Mouse (Mus musculus) kidney, adult 2 months (tissue): ENCODE data around the gene Cmklr1. TPM values are rescaled to one million over a fixed set of nuclear protein-coding genes. Genes with fewer than 3 reads are reported as not detected.
A peak's percentile ranks its signal among the peaks of the same experiment; 100 is the strongest.

Source experiments
- DNase-seq: peaks from one replicate; pipeline ENCODE4 v3.0.0; 2021
- H3K27ac ChIP-seq: fragments of 200-500 bp; 2 replicates; pipeline ENCODE4 v1.5.1; 2012; ENCODE audit warnings: low read depth, low read length, control low read depth, inconsistent platforms; ENCODE audit not compliant: insufficient read depth
- H3K27me3 ChIP-seq: fragments of 200-500 bp; replicated peaks from 2 replicates; pipeline ENCODE4 v1.6.1; 2012; ENCODE audit warnings: mild to moderate bottlenecking, moderate library complexity, low read length, inconsistent platforms; ENCODE audit not compliant: control insufficient read depth, insufficient read depth
- H3K36me3 ChIP-seq: fragments of 200-500 bp; 2 replicates; pipeline ENCODE4 v1.6.1; 2012; ENCODE audit warnings: mild to moderate bottlenecking, moderate library complexity, low read length, inconsistent platforms; ENCODE audit not compliant: control insufficient read depth, insufficient read depth
- H3K4me1 ChIP-seq: fragments of 200-500 bp; 2 replicates; pipeline ENCODE4 v1.6.1; 2011; ENCODE audit warnings: low read length; ENCODE audit not compliant: control insufficient read depth, insufficient read depth
- H3K4me3 ChIP-seq: fragments of 200-500 bp; 2 replicates; pipeline ENCODE4 v1.5.1; 2011; ENCODE audit warnings: mild to moderate bottlenecking, low read depth, low read length, control low read depth; ENCODE audit not compliant: insufficient read depth
- CTCF ChIP-seq: fragments of 200-500 bp; conservative IDR thresholded peaks from 2 replicates; pipeline ENCODE4 v1.5.1; 2011; ENCODE audit warnings: low read depth, mild to moderate bottlenecking, control low read depth, low read length, moderate library complexity, mixed read lengths; ENCODE audit not compliant: insufficient read depth, insufficient read length
- POLR2A ChIP-seq: fragments of 200-500 bp; IDR thresholded peaks from one replicate; pipeline ENCODE4 v1.6.1; 2011; ENCODE audit warnings: low read depth, low read length, control low read depth
- WGBS: fragments of 180-500 bp; shearing (Covaris S2); methylation state at CpG from one replicate; pipeline ENCODE4 v1.1.7; 2018; 5-methylcytosine and 5-hydroxymethylcytosine counted together
- polyA plus RNA-seq: library from polyadenylated mRNA; depleted of rRNA; stranded (reverse); fragments of >200 nt; gene quantifications from 2 replicates; pipeline ENCODE4 v1.2.3, GENCODE M21; 2012; rRNA removed

The Cmklr1 gene
- 18.2 and 19.4 TPM in 2 replicates for polyA plus RNA-seq

GRCm38 (mm10) chr5:113650035-113650865 lies at the start of gene Cmklr1:
Gene Cmklr1 (minus strand): TSS chr5:113650426.
- no peaks in the 10 kb centered on the region for H3K4me1 ChIP-seq
- WGBS: 4% methylated on average over 30 of the region's 30 CpGs
- no peaks in the 10 kb centered on the region for H3K36me3 ChIP-seq
- no peak for TF ChIP-seq CTCF
- no peak for TF ChIP-seq POLR2A
- no peaks in the 10 kb centered on the region for H3K27me3 ChIP-seq
- 0 out of 2 replicates have a peak within 1 kb of the TSS, but pooled peaks have one; percentile 12 for H3K27ac ChIP-seq
- peak; percentile 52 for DNase-seq
- H3K4me3 ChIP-seq: peak within 1 kb of the TSS; percentile 51

GRCm38 (mm10) chr5:113694415-113694814 lies 44.2 kb upstream of the Cmklr1 start:
- Histone ChIP-seq H3K4me1 (no peaks in the 10 kb centered on the region), H3K27me3 (no peaks in the 10 kb centered on the region), H3K36me3 (no peaks in the 10 kb centered on the region), H3K4me3 (no peak overlapping the region), H3K27ac (no peak overlapping the region)
- DNase-seq: no peak
- TF ChIP-seq POLR2A (no peak), CTCF (no peak)
- WGBS: 22% methylated on average over 5 of the region's 5 CpGs

- 43% methylated on average over 4 of the region's 4 CpGs for WGBS
- no peak for DNase-seq
- Histone ChIP-seq H3K36me3 (no peaks in the 10 kb centered on the region), H3K4me3 (no peak overlapping the region), H3K27ac (no peak overlapping the region), H3K4me1 (no peaks in the 10 kb centered on the region), H3K27me3 (no peaks in the 10 kb centered on the region)
- no peak for TF ChIP-seq POLR2A
- TF ChIP-seq CTCF: no peak
These were observed 43.8 kb upstream of the Cmklr1 start for GRCm38 (mm10) chr5:113694000-113694399.

- TF ChIP-seq CTCF (no peak), POLR2A (no peak)
- Histone ChIP-seq H3K36me3 (no peaks in the 10 kb centered on the region), H3K27me3 (no peaks in the 10 kb centered on the region), H3K4me1 (no peaks in the 10 kb centered on the region), H3K27ac (no peak overlapping the region), H3K4me3 (no peak overlapping the region)
- no peak for DNase-seq
- 94% methylated on average over 8 of the region's 8 CpGs for WGBS
These were observed 43.0 kb upstream of the Cmklr1 start for GRCm38 (mm10) chr5:113693196-113693755.

- Histone ChIP-seq H3K27me3 (no peaks in the 10 kb centered on the region), H3K27ac (no peak overlapping the region), H3K36me3 (no peaks in the 10 kb centered on the region), H3K4me1 (no peaks in the 10 kb centered on the region), H3K4me3 (no peak overlapping the region)
- 94% methylated on average over 2 of the region's 2 CpGs for WGBS
- no peak for DNase-seq
- no peak for TF ChIP-seq CTCF
- TF ChIP-seq POLR2A: no peak
These were observed 40.6 kb upstream of the Cmklr1 start for GRCm38 (mm10) chr5:113690866-113691265.

GRCm38 (mm10) chr5:113690069-113690548 lies 39.9 kb upstream of the Cmklr1 start:
- Histone ChIP-seq H3K4me1 (no peaks in the 10 kb centered on the region), H3K27me3 (no peaks in the 10 kb centered on the region), H3K36me3 (no peaks in the 10 kb centered on the region), H3K27ac (no peak overlapping the region), H3K4me3 (no peak overlapping the region)
- TF ChIP-seq POLR2A: no peak
- DNase-seq: no peak
- WGBS: 80% methylated on average over 15 of the region's 15 CpGs

GRCm38 (mm10) chr5:113687514-113687913 lies 37.3 kb upstream of the Cmklr1 start:
- TF ChIP-seq POLR2A (no peak), CTCF (no peak)
- H3K27ac ChIP-seq: no peak overlapping the region
- WGBS: 80% methylated on average over 5 of the region's 5 CpGs
- no peaks in the 10 kb centered on the region for H3K4me1 ChIP-seq
- H3K27me3 ChIP-seq: no peaks in the 10 kb centered on the region
- DNase-seq: no peak
- H3K36me3 ChIP-seq: no peaks in the 10 kb centered on the region
- H3K4me3 ChIP-seq: no peak overlapping the region
